Mouse (Mus musculus) embryonic facial prominence, embryonic 14.5 days (tissue): ENCODE results near the gene Rer1. TPM values are rescaled to one million over a fixed set of nuclear protein-coding genes. Genes with fewer than 3 reads are reported as not detected.
"Not testable (repeated sequence)": the region's sequence is repeated elsewhere in the genome, so short reads cannot be mapped to it uniquely, and the experiment has no call there.

ENCODE experiments used
- ATAC-seq: fragments of 200-750 bp; cut with Nextera tagmentation; 2 replicates; pipeline ENCODE4 v1.8.0; 2017; ENCODE audit warnings: low read depth, moderate number of reproducible peaks, moderate TSS enrichment
- DNase-seq: peaks from one replicate; pipeline ENCODE4 v3.0.0-alpha.2; 2015; ENCODE audit warnings: low spot score
- H3K27ac ChIP-seq: fragments of 300-500 bp; sonication (generic); replicated peaks from 2 replicates; pipeline ENCODE4 v1.5.1; 2014; ENCODE audit warnings: low read depth, mild to moderate bottlenecking, low read length, moderate library complexity
- H3K27me3 ChIP-seq: fragments of 300-500 bp; sonication (generic); replicated peaks from 2 replicates; pipeline ENCODE4 v1.6.1; 2014; ENCODE audit warnings: low read length; ENCODE audit not compliant: control insufficient read depth, insufficient read depth
- H3K36me3 ChIP-seq: fragments of 300-500 bp; sonication (generic); 2 replicates; pipeline ENCODE4 v1.6.1; 2014; ENCODE audit warnings: low read length, mixed read lengths; ENCODE audit not compliant: control insufficient read depth, insufficient read depth
- H3K4me1 ChIP-seq: fragments of 300-500 bp; sonication (generic); 2 replicates; pipeline ENCODE4 v1.6.1; 2014; ENCODE audit warnings: antibody characterized with exemption, low read length; ENCODE audit not compliant: control insufficient read depth, insufficient read depth
- H3K4me2 ChIP-seq: fragments of 300-500 bp; sonication (generic); 2 replicates; pipeline ENCODE4 v1.6.1; 2014; ENCODE audit warnings: low read depth, mild to moderate bottlenecking, low read length, moderate library complexity, mixed read lengths
- H3K4me3 ChIP-seq: fragments of 300-500 bp; sonication (generic); 2 replicates; pipeline ENCODE4 v1.5.1; 2014; ENCODE audit warnings: low read depth, mild to moderate bottlenecking, low read length
- H3K9ac ChIP-seq: fragments of 300-500 bp; sonication (generic); 2 replicates; pipeline ENCODE4 v1.6.1; 2014; ENCODE audit warnings: low read depth, mild to moderate bottlenecking, low read length, moderate library complexity, mixed read lengths
- H3K9me3 ChIP-seq: fragments of 300-500 bp; sonication (generic); 2 replicates; pipeline ENCODE4 v1.6.1; 2016; ENCODE audit warnings: low read length; ENCODE audit not compliant: control insufficient read depth
- WGBS: fragments of 180-500 bp; shearing (Covaris S2); extraction: QIAGEN DNeasy Blood & Tissue Kit; methylation state at CpG from one replicate; pipeline ENCODE4 v1.1.7; 2014; 5-methylcytosine and 5-hydroxymethylcytosine counted together
- polyA plus RNA-seq: library from polyadenylated mRNA; unstranded; fragments of >200 nt; fragmentation: Nextera tagmentation; extraction: Ambion mirVana; gene quantifications from 2 replicates; pipeline ENCODE4 v1.2.1, GENCODE M21; 2014

The Rer1 gene
- polyA plus RNA-seq, 1 experiment from 2014 or later: 180 TPM

DNA sequence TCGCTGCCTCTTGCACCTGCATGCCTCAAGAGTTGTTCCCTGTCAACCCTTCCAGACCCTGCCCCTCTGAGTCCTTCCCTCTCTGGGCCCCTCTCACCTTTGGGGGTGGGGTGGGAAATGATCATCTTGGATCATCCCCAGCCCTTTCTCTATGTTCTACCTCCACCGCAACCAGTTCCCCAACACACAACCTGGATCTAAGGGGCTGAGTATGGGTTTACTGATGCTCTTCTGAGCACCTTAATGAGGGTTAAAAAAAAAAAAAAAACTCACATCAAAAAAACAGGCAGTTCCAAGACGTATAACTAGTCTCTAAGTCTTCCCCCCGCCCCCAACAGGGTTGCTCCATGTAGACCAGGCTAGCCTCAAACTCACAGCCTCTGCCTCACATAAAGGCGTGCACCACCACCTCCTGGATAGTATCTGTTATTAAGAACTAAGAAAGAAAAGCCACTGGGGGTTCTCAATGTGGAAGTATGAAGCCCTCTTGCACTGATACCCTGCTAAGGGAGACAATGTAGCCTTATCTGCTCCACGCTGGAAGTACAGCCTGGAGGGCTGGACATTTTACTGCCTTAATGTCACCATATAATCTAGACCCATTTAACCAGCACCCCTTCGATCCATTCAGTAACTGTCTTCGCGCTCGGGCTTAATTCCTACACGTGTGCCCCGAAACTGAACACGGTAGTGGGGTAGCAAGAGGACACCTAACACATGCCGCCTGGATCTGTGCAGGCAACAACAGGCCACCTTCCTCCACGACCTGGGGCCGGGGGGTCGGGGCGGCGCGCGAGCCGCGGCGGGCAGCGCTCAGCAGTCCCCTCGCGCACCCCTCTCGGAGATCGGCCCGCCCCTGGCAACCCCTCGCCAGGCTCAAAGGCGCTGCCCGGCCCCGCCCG lies 725 bp downstream of the Rer1 start:
- Histone ChIP-seq H3K27ac (peak overlapping the region; percentile 93), H3K4me3 (peak overlapping the region; percentile 93), H3K4me2 (peak overlapping the region; percentile 90), H3K9ac (peak overlapping the region; percentile 93), H3K4me1 (peaks cover 13% of the 10 kb centered on the region), H3K36me3 (peaks cover 19% of the 10 kb centered on the region), H3K27me3 (no peaks in the 10 kb centered on the region), H3K9me3 (no peaks in the 10 kb centered on the region)
- DNase-seq (no peak), ATAC-seq (peak; percentile 76; the same call in 1 of the 2 replicates)
- 9% methylated on average over 16 of the region's 35 CpGs for WGBS

DNA sequence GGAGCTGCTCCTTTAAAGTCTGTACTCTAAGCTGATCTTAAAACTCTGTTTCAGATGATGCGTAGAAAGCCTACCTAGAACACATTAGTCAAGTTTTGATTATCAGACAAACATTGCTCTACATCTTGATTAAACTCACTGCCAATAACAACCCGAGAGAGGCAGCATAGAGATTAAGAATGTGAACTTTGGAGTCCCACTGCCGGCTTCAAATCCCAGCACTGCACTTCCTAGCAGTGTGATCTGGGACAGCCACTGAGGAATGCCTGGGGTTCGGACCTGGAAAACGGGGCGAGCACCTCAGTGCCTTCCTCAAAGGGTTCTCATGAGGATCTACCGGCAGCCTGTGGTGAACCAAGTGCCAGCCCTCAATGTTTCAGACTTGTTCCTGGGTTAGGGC lies 1.8 kb downstream of the Rer1 start:
- WGBS: 88% methylated on average over 7 of the region's 7 CpGs
- Histone ChIP-seq H3K9me3 (no peaks in the 10 kb centered on the region), H3K27me3 (no peaks in the 10 kb centered on the region), H3K27ac (no peak overlapping the region), H3K9ac (peak overlapping the region; percentile 14; the same call in 1 of the 2 replicates), H3K36me3 (peaks cover 30% of the 10 kb centered on the region), H3K4me1 (peaks cover 13% of the 10 kb centered on the region), H3K4me3 (no peak overlapping the region), H3K4me2 (peak overlapping the region; percentile 90; the same call in 1 of the 2 replicates)
- ATAC-seq (no peak), DNase-seq (no peak)

DNA sequence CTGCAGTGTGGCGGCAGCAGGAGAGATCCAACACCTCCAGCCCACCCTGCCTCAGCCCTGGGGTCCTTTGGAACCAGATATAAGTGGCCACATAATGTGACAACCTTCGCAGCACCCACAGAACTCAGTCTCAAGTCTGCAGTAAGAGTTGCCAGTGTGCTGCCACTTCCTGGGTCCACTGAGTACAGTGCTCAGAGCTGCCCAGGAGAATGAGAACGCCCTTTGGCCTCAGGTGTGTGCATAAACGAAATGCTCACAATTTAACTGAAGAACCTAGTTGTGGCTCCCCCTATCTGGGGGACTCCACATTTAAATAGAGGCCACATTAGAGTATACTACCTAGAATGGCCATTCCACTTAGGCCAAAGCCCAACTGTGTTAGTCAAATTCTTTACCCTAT lies 2.6 kb downstream of the Rer1 start:
- no peak overlapping the region for H3K27ac ChIP-seq
- no peak overlapping the region for H3K4me2 ChIP-seq
- ATAC-seq (no peak), DNase-seq (no peak)
- WGBS: 88% methylated on average over 4 of the region's 4 CpGs
- H3K4me1 ChIP-seq: peaks cover 13% of the 10 kb centered on the region
- H3K9me3 ChIP-seq: no peaks in the 10 kb centered on the region
- peaks cover 36% of the 10 kb centered on the region for H3K36me3 ChIP-seq
- H3K9ac ChIP-seq: 0 out of 2 replicates have a peak overlapping the region, but pooled peaks have one; percentile 3
- no peaks in the 10 kb centered on the region for H3K27me3 ChIP-seq
- H3K4me3 ChIP-seq: no peak overlapping the region

DNA sequence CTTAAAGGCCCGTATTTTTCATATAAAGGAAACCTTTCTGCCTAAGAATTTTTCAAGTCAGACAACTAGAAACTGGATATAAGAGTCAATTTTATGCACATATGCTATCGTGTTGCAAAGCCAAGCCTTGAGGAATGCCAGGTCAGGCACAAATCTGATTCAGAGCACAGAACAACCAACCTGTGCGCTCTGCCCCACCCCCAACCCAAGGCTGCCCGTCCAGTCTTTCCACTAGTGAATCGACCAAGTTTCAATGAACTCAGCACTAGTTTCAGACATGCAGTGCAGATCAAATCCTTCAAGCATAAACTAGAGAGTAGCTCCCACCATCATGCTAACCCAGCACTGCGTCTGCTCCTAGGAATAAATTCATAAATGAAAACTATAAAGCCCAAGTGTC lies 6.5 kb downstream of the Rer1 start:
- Histone ChIP-seq H3K4me1 (no peaks in the 10 kb centered on the region; the same call in 1 of the 2 replicates), H3K9ac (no peak overlapping the region), H3K4me3 (no peak overlapping the region), H3K27ac (no peak overlapping the region; the same call in 1 of the 2 replicates), H3K9me3 (no peaks in the 10 kb centered on the region), H3K27me3 (no peaks in the 10 kb centered on the region), H3K4me2 (no peak overlapping the region), H3K36me3 (peaks cover 75% of the 10 kb centered on the region)
- DNase-seq (peak; percentile 41), ATAC-seq (no peak)
- 75% methylated on average over 6 of the region's 6 CpGs for WGBS

DNA sequence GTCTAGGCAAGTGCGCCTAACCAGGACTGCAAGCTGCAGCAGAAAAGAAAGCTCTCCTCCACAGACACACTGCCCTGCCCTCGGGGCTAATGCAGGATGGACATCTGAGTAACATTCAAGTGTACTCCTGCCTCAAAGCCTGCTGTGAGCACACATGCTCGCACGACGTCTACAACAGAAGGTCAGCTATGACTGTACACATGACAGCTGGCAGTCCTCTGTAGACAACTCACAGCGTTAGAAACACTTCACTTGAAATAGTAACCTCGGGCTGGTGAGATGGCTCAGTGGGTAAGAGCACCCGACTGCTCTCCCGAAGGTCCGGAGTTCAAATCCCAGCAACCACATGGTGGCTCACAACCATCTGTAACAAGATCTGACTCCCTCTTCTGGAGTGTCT lies 7.4 kb downstream of the Rer1 start:
- not testable (repeated sequence) for H3K9me3 ChIP-seq, DNase-seq, H3K4me1 ChIP-seq, H3K4me2 ChIP-seq, H3K9ac ChIP-seq, ATAC-seq, H3K4me3 ChIP-seq, H3K27me3 ChIP-seq, H3K27ac ChIP-seq
- H3K36me3 ChIP-seq: peaks cover 83% of the 10 kb centered on the region
- 89% methylated on average over 10 of the region's 10 CpGs for WGBS

DNA sequence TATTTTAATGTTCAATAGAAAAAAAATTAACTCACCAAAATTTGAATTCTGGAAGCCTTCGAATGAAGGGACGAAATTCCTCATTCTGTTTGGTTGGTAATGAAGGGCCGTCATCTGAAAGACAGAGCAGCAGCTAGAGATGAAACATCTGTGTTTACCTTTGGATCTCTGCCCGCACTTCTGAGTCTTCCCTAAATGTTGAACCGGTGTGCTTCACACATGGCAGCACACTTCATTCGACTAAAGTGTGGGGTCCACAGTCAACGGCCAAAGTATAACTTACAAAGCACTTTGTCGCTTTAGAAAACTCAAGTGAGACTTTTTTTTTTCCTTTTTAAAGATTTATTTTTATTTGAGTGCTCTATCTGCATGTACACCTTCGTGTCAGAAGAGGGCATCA lies 9.5 kb downstream of the Rer1 start:
- Histone ChIP-seq H3K27me3 (no peaks in the 10 kb centered on the region), H3K9me3 (no peaks in the 10 kb centered on the region), H3K36me3 (peaks cover 95% of the 10 kb centered on the region), H3K4me1 (no peaks in the 10 kb centered on the region), H3K9ac (no peak overlapping the region), H3K27ac (no peak overlapping the region), H3K4me2 (no peak overlapping the region), H3K4me3 (no peak overlapping the region)
- 76% methylated on average over 9 of the region's 9 CpGs for WGBS
- ATAC-seq: no peak
- no peak for DNase-seq

DNA sequence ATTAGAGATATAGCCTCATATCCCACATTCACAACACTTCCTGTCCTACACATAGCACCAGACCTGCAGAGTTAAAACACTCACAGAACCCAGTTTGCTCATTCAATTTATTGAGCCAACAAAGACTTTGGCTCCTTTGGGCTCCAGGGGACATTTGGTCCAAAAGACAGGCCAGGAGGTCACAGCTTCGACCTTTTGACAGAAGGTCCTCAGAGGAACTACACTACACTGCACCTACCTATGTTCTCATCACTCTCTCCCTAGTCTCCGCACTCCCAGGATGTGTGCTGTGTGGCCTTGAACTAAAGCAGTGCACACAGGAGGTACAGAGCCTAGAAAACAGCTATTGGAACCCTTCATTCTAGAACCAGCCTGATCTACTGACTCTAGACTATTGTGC lies 10.4 kb downstream of the Rer1 start:
- Histone ChIP-seq H3K4me2 (no peak overlapping the region), H3K36me3 (peaks cover 97% of the 10 kb centered on the region), H3K27ac (no peak overlapping the region), H3K9me3 (no peaks in the 10 kb centered on the region), H3K27me3 (no peaks in the 10 kb centered on the region), H3K4me3 (no peak overlapping the region), H3K4me1 (no peaks in the 10 kb centered on the region), H3K9ac (no peak overlapping the region)
- ATAC-seq (no peak), DNase-seq (no peak)
- WGBS: 95% methylated on average over 2 of the region's 2 CpGs

DNA sequence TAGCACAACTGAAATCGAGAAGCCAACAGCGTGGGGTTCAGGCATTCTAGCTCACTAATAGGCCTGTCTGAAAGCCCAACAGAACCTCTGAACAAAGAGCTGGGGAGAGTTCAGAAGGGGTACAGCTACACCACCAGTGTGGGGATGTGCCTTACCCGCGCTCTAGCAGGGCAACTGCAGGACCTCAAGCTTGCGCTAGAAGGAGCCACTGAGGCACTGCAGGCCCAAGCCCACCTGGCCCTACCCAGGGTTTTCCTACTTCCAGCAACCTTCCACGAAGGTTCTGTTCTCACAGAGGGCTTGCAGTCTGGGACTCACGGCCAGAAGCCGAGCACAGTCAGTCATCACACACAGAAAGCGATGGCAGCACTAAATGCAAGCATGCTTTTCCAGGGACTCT lies 11.0 kb downstream of the Rer1 start:
- WGBS: 87% methylated on average over 8 of the region's 9 CpGs

DNA sequence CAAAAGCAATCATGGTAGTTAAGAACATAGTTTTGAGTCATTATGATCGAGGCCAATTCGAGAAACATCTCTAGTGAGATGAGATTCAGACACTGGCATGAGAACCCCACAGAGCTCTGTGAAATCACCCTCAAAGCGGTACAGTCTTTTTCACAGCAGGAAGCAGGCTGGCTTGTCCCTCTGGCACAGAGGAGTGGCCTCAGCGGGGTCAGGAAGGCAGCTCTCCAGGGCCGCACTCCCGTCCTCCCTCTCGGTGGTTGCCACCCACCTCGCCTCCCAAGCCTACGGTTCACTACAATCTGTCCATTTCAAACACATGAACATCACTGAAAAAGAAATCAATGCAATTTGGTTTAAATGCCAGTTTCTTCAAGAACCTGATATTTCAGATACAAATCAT lies 11.8 kb downstream of the Rer1 start:
- WGBS: 76% methylated on average over 9 of the region's 9 CpGs
- Histone ChIP-seq H3K4me1 (no peaks in the 10 kb centered on the region), H3K27ac (no peak overlapping the region), H3K27me3 (no peaks in the 10 kb centered on the region), H3K36me3 (peaks cover 96% of the 10 kb centered on the region), H3K9ac (no peak overlapping the region), H3K9me3 (no peaks in the 10 kb centered on the region), H3K4me2 (no peak overlapping the region), H3K4me3 (no peak overlapping the region)
- ATAC-seq (no peak), DNase-seq (no peak)

More for the DNA sequence above, 11.0 kb downstream of the Rer1 start:
- ATAC-seq: no peak
- no peaks in the 10 kb centered on the region for H3K9me3 ChIP-seq
- H3K4me2 ChIP-seq: no peak overlapping the region
- H3K27ac ChIP-seq: no peak overlapping the region
- H3K9ac ChIP-seq: no peak overlapping the region
- peaks cover 97% of the 10 kb centered on the region for H3K36me3 ChIP-seq
- DNase-seq: no peak
- no peaks in the 10 kb centered on the region for H3K27me3 ChIP-seq
- H3K4me3 ChIP-seq: no peak overlapping the region
- H3K4me1 ChIP-seq: no peaks in the 10 kb centered on the region
